Mouse (Mus musculus) pancreas, adult 10 weeks (tissue): ENCODE results near the gene Sprtn. TPM values are rescaled to one million over a fixed set of nuclear protein-coding genes. Genes with fewer than 3 reads are reported as not detected.

Source experiments
- polyA plus RNA-seq: library from polyadenylated mRNA; stranded (reverse); fragments of 350-450 nt; fragmentation: Illumina TruSeq; extraction: RNeasy Lipid Tissue Mini Kit (QIAGEN cat#74804); gene quantifications from one replicate; pipeline ENCODE4 v1.2.3, GENCODE M21; 2015; ENCODE audit warnings: low read depth, low replicate concordance; ENCODE audit not compliant: insufficient read depth

Gene Sprtn
- polyA plus RNA-seq: 4.5 TPM

DNA sequence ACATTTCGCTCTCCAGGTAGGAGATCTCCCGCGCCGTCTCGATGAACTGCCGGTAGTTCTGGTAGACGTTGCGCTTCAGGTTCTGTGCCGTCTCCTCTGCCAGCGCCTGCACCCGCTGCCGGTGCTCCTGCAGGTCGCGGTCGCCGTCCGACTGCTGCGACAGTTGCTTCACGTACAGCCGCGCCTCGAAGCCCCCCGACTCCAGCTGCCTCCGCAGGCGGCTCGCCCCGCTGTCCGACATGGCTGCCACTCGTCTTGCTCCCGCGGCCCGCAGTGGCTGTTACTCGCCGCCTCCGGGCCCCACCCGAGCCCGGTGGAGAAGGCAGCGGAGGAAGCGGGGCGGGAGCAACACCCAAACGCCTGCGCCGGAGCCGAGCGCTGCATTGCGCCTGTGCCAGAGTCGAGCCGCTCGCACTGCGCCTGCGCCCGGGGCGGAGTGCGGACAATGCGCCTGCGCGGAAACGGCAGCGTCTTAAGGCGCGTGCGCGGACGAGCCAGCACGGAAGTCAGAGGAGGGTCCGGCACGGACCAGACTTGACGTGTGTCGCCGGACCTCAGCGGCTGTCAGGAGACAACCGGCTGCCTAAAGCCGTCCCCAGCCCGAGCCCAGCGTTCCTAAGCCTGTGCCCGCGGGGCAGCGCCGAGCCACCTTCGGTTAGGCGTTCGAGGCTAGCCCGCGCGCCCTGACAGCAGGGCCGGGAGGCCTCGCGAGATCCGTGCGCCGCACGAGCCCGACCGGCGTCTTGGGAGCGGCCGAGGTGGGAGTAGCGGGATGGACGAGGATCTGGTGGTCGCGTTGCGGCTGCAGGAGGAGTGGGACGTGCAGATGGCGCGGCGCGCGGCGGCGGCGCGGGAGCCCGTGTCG is at the start of gene Sprtn, which contains the start of gene Exoc8:
Sprtn (plus strand) TSS at position 501 of the 865 bp plus-strand sequence.
Exoc8 (minus strand) TSS at position 320 of the 865 bp plus-strand sequence.

DNA sequence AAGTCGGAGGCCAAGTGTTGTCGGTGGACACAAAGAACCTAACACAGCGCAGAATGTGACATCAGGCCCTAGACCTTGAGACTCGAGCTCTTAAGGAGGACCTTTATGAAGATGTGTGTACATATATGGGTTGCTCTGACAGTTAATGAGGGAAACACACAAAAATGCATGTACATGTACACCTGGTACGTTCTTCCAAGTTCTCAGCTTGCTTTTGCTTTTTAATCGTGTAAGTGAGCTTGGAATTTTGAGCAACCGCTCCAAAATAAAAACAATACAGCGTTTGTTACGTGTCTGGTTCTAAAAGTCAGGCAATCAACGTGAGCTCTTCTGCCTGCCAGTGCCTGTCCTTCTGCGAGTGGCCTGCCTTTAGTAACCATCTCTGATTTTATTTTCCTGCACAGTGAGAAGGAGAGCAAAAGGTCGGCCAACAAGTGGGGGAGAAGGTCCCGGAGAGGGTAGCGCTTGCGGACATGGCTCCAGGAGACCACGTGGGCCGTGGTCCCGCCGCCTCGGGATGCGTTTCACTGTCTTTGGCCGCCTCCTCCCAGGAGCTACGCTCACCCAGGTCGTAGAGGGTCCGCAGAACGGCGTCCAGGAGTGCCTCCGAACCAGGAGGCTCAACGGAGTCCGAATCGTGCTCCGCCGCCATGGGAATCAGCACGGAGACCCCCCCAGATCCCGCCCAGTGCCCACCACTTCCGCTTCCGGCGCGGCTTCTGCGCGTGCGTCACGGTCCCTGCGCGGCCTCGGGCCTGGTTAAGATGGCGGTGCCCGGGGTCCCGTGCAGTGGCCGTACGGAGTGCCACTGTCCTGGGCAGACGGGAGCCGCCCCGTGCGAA is 35.1 kb upstream of the Sprtn start, which contains the start of the genes Gnpat and 2810004N23Rik:
Gnpat (plus strand) TSS at position 713 of the 842 bp plus-strand sequence.
2810004N23Rik (minus strand) TSS at position 800 of the 842 bp plus-strand sequence.

DNA sequence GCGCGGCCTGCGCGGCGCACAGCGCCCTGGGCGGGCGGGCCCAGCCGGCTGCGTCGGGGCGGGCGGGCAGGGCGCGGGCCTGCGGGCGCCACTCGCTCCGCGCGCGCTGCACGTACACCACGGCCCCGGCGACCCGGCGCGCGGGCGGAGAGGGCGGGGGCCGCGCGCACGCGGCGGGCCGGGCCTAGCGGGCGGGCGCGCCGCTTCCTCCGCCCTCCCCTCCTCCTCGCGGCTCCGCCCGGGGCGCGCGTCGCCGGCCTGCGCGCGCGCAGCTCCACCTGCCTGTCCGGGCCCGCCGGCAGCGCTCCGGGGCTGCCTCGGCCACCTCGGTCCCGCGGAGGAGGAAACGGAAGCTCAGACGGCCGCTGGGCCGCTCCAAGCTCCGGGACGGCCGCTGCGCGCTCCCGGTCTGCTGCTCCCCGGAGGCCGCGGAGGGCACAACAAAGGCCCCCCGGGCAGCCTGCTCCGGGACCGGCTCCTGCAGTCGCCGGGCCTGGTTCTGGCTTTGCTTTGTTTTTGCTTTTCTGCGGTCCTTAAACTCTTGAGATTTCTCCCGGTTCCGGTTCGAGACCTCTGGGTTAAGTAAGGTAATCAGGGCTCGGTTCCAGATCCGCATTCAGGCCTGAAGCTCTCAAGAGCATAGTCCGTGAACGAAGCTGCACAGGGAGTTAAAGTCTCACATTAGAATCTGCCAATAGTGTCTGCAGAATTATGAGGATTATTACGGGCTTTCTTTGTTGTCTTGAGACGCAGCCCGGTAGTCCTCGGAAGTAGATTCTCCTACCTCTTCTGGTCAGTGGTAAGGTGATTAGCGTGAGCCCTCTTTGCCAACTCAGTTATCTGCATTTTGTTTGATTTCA is 51.8 kb downstream of the Sprtn start, which contains the start of gene Egln1:
Egln1 (minus strand) TSS at position 116 of the 860 bp plus-strand sequence.

Other genes starting within 250 kb of the Sprtn start
- 11.0 TPM for gene 2310022B05Rik, start 234.5 kb upstream of the Sprtn start, polyA plus RNA-seq
- gene Ttc13, start 175.9 kb upstream of the Sprtn start, polyA plus RNA-seq: 12.2 TPM
- gene Arv1, start 175.7 kb upstream of the Sprtn start, polyA plus RNA-seq: 3.0 TPM
- gene Fam89a, start 146.1 kb upstream of the Sprtn start, polyA plus RNA-seq: not detected
- gene Trim67, start 104.8 kb upstream of the Sprtn start, polyA plus RNA-seq: not detected
- gene Gnpat, start 34.9 kb upstream of the Sprtn start, polyA plus RNA-seq: 27.6 TPM
- gene 2810004N23Rik, start 34.8 kb upstream of the Sprtn start, polyA plus RNA-seq: 4.8 TPM
- gene Exoc8, start 181 bp upstream of the Sprtn start, polyA plus RNA-seq: 2.8 TPM
- 7.6 TPM for gene Egln1, start 51.4 kb downstream of the Sprtn start, polyA plus RNA-seq
- 16.5 TPM for gene Tsnax, start 115.1 kb downstream of the Sprtn start, polyA plus RNA-seq
- not detected for gene Disc1, start 156.3 kb downstream of the Sprtn start, polyA plus RNA-seq